ENCODE assay signal across 12 mouse cellular contexts in the genomic region with DNA sequence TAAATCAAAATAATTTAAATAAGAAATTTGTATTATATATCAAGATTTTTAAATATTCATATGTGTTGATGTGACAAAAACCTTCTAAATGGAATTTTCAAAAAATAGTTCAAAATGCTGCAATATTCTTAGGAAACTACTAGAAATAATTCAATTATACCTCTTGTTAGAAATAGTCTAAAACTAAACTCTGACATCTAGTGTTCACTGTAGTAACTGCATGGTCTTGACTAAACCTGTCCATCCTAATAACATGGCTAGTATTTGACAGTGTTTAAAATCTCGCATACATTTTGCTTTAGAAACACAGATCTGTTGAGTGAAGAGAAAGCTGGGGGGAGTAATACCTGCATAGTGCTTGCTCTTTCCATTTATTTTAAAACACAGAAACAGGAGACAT. TPM values are rescaled to one million over a fixed set of nuclear protein-coding genes. Genes with fewer than 3 reads are reported as not detected.
A peak's percentile ranks its signal among the peaks of the same experiment; 100 is the strongest.
DNase-seq lines count a peak whose midpoint lies in the region; ATAC-seq and TF ChIP-seq lines count a peak whose summit lies in the region.
"Had no signal": no experiment of that assay in that cellular context is flagged by ENCODE, and none has a peak within 500 bp of the region (broad histone marks: within the 10 kb centered on the region; RNA-seq: fewer than 3 reads in every experiment).

No protein-coding gene starts in this region.

- peak; percentile 36 for DNase-seq in kidney, adult 9 months
- DNase-seq in kidney, postnatal 25 days: no peak
- DNase-seq in CH12.LX (ENCODE audit: extremely low read depth) (peak; percentile 15), MN1 (ENCODE audit: low spot score) (peak; percentile 18)
- no peak for DNase-seq in thymus, adult 18-20 months
- DNase-seq in T-cell, adult 2 months (ENCODE audit: low spot score): no peak
- no peak for DNase-seq in left cerebral cortex, adult 8-10 months (ENCODE audit: low spot score in 2 of 2)
- DNase-seq: adrenal gland, postnatal 25 days had no signal

- in situ Hi-C loops in CH12.LX (cut with MboI; ENCODE audit: low pct_ligation_motif_present, low pct_unique_long_range_greater_than_20kb, low sequenced_read_pairs): no loop called here

- ATAC-seq in hematopoietic stem cell, adult 5-6 weeks (replicated peaks in 1 of 2; ENCODE audit: insufficient read depth in 1 of 2, low FRiP score in 2 of 2, low TSS enrichment in 1 of 2, low read depth in 1 of 2, poor library complexity in 2 of 2, severe bottlenecking in 2 of 2): peak; percentile 69 to 71; a peak in 3 of 4 replicates

- TF ChIP-seq EP300 in CH12.LX (IDR thresholded peaks at IDR 0.05; ENCODE audit: low read length): no peak

- dilution Hi-C loops in CH12.LX (cut with MboI; ENCODE audit: extremely low pct_ligation_motif_present, extremely low pct_unique_long_range_greater_than_20kb, low sequenced_read_pairs): no loop called here

- H3K4me1 ChIP-seq in CH12.LX (ENCODE audit: control insufficient read depth in 1 of 2, insufficient read depth in 2 of 2): no peaks in the 10 kb centered on the region
- H3K4me1 ChIP-seq: embryonic facial prominence, embryonic 13.5 days had no signal

- H3K9me3 ChIP-seq in CH12.LX (replicated peaks; ENCODE audit: low read length): peaks cover 2% of the 10 kb centered on the region
- H3K9me3 ChIP-seq: embryonic facial prominence, embryonic 13.5 days had no signal

- peak in 1 of 2 experiments; percentile 61; a peak in 2 of 4 replicates for TF ChIP-seq CTCF in CH12.LX (conservative IDR thresholded peaks at IDR 0.05 in 1 of 2, IDR thresholded peaks at IDR 0.05 in 1 of 2; ENCODE audit: low read depth in 2 of 2, low read length in 2 of 2)

- H3K79me2 ChIP-seq in CH12.LX (replicated peaks; ENCODE audit: control insufficient read depth, extremely low read depth, insufficient read depth, poor library complexity, severe bottlenecking): no peaks in the 10 kb centered on the region

- no peaks in the 10 kb centered on the region for H3K27me3 ChIP-seq in CH12.LX (replicated peaks)
- H3K27me3 ChIP-seq: embryonic facial prominence, embryonic 13.5 days had no signal

- peak; percentile 61 for TF ChIP-seq RAD21 in CH12.LX (IDR thresholded peaks at IDR 0.05; ENCODE audit: low read depth, low read length)

- no peak overlapping the region for H3K27ac ChIP-seq in CH12.LX (ENCODE audit: insufficient read depth, low read depth)
- H3K27ac ChIP-seq: embryonic facial prominence, embryonic 13.5 days had no signal

- no peak overlapping the region for H3K9ac ChIP-seq in CH12.LX (ENCODE audit: insufficient read depth, low read depth)
- H3K9ac ChIP-seq: embryonic facial prominence, embryonic 13.5 days had no signal

- H3K36me3 ChIP-seq in CH12.LX (replicated peaks in 1 of 2; ENCODE audit: control insufficient read depth in 1 of 2, insufficient read depth in 1 of 2, low read length in 1 of 2): no peaks in the 10 kb centered on the region
- H3K36me3 ChIP-seq: embryonic facial prominence, embryonic 13.5 days had no signal

- no peak overlapping the region for H3K4me3 ChIP-seq in CH12.LX (replicated peaks in 1 of 3; ENCODE audit: low read depth in 2 of 3, low read length in 2 of 3, poor library complexity in 1 of 3)
- H3K4me3 ChIP-seq: embryonic facial prominence, embryonic 13.5 days had no signal

- no peak for TF ChIP-seq POLR2A in CH12.LX (IDR thresholded peaks at IDR 0.05; ENCODE audit: low read depth, low read length)

- H3K4me2 ChIP-seq in CH12.LX (ENCODE audit: insufficient read depth, low read depth, poor library complexity, severe bottlenecking): no peak overlapping the region
- H3K4me2 ChIP-seq: embryonic facial prominence, embryonic 13.5 days had no signal

TF ChIP-seq in CH12.LX, 34 proteins besides CTCF, POLR2A, EP300 and RAD21:
- TF ChIP-seq POLR2AphosphoS2 (IDR thresholded peaks at IDR 0.05; ENCODE audit: low read depth, low read length) (no peak), SMC3 (IDR thresholded peaks at IDR 0.05; ENCODE audit: low read depth, low read length) (peak; percentile 52)

RNA-seq across cellular contexts. Expression of gene 9130008F23Rik, which starts 16.5 kb away (rescaled TPM):
- total RNA-seq in CH12.LX (2012; rRNA removed): not detected in 2 replicates
- total RNA-seq in CH12.LX (2014; rRNA removed): not detected in 2 replicates
- not detected in 2 replicates for polyA plus RNA-seq in CH12.LX (2012; ENCODE audit: insufficient read length, low read depth)
- total RNA-seq in hematopoietic stem cell, adult 5-6 weeks (2017): 4.8 and 10.0 TPM in 2 replicates
- under 1 TPM in 1 of 4 experiments, not detected in 3; 0.26 TPM for total RNA-seq in left cerebral cortex, adult 8-10 months (2022)

RNA-seq across cellular contexts. Expression of gene Glyatl3, which starts 17.3 kb away (rescaled TPM):
- total RNA-seq in CH12.LX (2012; rRNA removed) (not detected in 2 replicates), CH12.LX (2014; rRNA removed) (not detected in 2 replicates)
- polyA plus RNA-seq in CH12.LX (2012; ENCODE audit: insufficient read length, low read depth): not detected in 2 replicates
- total RNA-seq in hematopoietic stem cell, adult 5-6 weeks (2017): not detected in 2 replicates
- total RNA-seq in left cerebral cortex, adult 8-10 months (2022): not detected
- total RNA-seq: adrenal gland, postnatal 25 days; heart, postnatal 10 days; layer of hippocampus, postnatal 25 days had no signal

RNA-seq across cellular contexts. Expression of gene Mut, which starts 37.6 kb away (rescaled TPM):
- total RNA-seq in CH12.LX (2012; rRNA removed) (17.7 and 21.1 TPM in 2 replicates), CH12.LX (2014; rRNA removed) (19.4 and 20.8 TPM in 2 replicates)
- 16.2 and 18.7 TPM in 2 replicates for polyA plus RNA-seq in CH12.LX (2012; ENCODE audit: insufficient read length, low read depth)
- total RNA-seq in hematopoietic stem cell, adult 5-6 weeks (2017): 30.7 and 32.0 TPM in 2 replicates
- 10 to 100 TPM; 50.0 to 54.6 (median 50.6) TPM for total RNA-seq in left cerebral cortex, adult 8-10 months (2022)

RNA-seq across cellular contexts. Expression of gene Cenpq, which starts 38.0 kb away (rescaled TPM):
- total RNA-seq in CH12.LX (2012; rRNA removed) (15.9 and 17.2 TPM in 2 replicates), CH12.LX (2014; rRNA removed) (52.8 and 58.1 TPM in 2 replicates)
- polyA plus RNA-seq in CH12.LX (2012; ENCODE audit: insufficient read length, low read depth): 30.5 and 33.8 TPM in 2 replicates
- total RNA-seq in hematopoietic stem cell, adult 5-6 weeks (2017): 45.8 and 49.4 TPM in 2 replicates
- 1 to 10 TPM; 3.8 to 4.7 (median 4.3) TPM for total RNA-seq in left cerebral cortex, adult 8-10 months (2022)

Comparison
In these comparisons a context has a peak if more than half of its experiments do, and no peak if none do; other contexts are left out.
1. DNase-seq: peak in kidney, adult 9 months (single experiment), CH12.LX (single experiment) and MN1 (single experiment); none in kidney, postnatal 25 days (0 of 2), thymus, adult 18-20 months (0 of 2), T-cell, adult 2 months (single experiment) and left cerebral cortex, adult 8-10 months (0 of 2).